In the genomic region with DNA sequence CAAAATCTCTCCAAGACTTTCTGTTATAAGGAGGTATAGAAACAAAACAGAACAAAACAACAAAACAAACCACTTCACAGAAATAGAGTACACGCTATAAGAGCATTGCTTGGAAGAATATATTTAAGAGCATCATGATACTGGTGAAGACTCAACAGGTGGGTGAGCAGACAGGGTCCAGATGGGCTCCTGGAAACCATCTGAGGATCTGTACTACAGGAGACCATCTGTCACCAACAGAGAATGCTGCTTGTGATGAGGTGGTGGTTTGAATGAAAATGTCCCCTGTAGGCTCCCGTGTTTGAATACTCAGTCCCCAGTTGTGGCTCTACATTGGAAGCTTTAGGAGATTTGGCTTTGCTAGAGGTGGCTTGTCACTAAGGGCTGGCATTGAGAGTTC, we compare ENCODE assay signal across 18 mouse cellular contexts.
DNase-seq lines count a peak whose midpoint lies in the region; ATAC-seq lines count a peak whose summit lies in the region.
"Had no signal": no experiment of that assay in that cellular context is flagged by ENCODE, and none has a peak within 500 bp of the region (broad histone marks: within the 10 kb centered on the region; RNA-seq: fewer than 3 reads in every experiment).

No protein-coding gene starts in this region.

- no peaks in the 10 kb centered on the region for H3K9me3 ChIP-seq in forebrain, embryonic 16.5 days (ENCODE audit: control insufficient read depth, low read length)
- H3K9me3 ChIP-seq in forebrain, embryonic 12.5 days, result no peaks in the 10 kb centered on the region
- H3K9me3 ChIP-seq in kidney, embryonic 16.5 days (ENCODE audit: low read length), result no peaks in the 10 kb centered on the region
- H3K9me3 ChIP-seq: embryonic facial prominence, embryonic 15.5 days; heart, embryonic 12.5 days; hindbrain, embryonic 12.5 days; limb, embryonic 10.5 days; liver, embryonic 15.5 days; midbrain, embryonic 13.5 days; neural tube, embryonic 12.5 days had no signal

- no peaks in the 10 kb centered on the region for H3K36me3 ChIP-seq in forebrain, embryonic 16.5 days (ENCODE audit: control insufficient read depth, insufficient read depth)
- H3K36me3 ChIP-seq in forebrain, embryonic 12.5 days (replicated peaks), result no peaks in the 10 kb centered on the region
- H3K36me3 ChIP-seq in kidney, embryonic 16.5 days (ENCODE audit: insufficient read depth, low read length), result no peaks in the 10 kb centered on the region
- H3K36me3 ChIP-seq: embryonic facial prominence, embryonic 15.5 days; heart, embryonic 12.5 days; hindbrain, embryonic 12.5 days; limb, embryonic 10.5 days; liver, embryonic 15.5 days; midbrain, embryonic 13.5 days; neural tube, embryonic 12.5 days had no signal

- no peak overlapping the region for H3K9ac ChIP-seq in forebrain, embryonic 16.5 days (replicated peaks; ENCODE audit: low read depth, low read length)
- no peak overlapping the region for H3K9ac ChIP-seq in forebrain, embryonic 12.5 days
- no peak overlapping the region for H3K9ac ChIP-seq in kidney, embryonic 16.5 days (replicated peaks; ENCODE audit: low read length)
- H3K9ac ChIP-seq: embryonic facial prominence, embryonic 15.5 days; heart, embryonic 12.5 days; hindbrain, embryonic 12.5 days; liver, embryonic 15.5 days; midbrain, embryonic 13.5 days; neural tube, embryonic 12.5 days had no signal

- no peaks in the 10 kb centered on the region for H3K4me1 ChIP-seq in forebrain, embryonic 16.5 days (replicated peaks; ENCODE audit: control insufficient read depth, insufficient read depth, low read length)
- no peaks in the 10 kb centered on the region for H3K4me1 ChIP-seq in forebrain, embryonic 12.5 days
- H3K4me1 ChIP-seq in kidney, embryonic 16.5 days (ENCODE audit: insufficient read depth, low read length), result no peaks in the 10 kb centered on the region
- H3K4me1 ChIP-seq: embryonic facial prominence, embryonic 15.5 days; heart, embryonic 12.5 days; hindbrain, embryonic 12.5 days; limb, embryonic 10.5 days; liver, embryonic 15.5 days; midbrain, embryonic 13.5 days; neural tube, embryonic 12.5 days had no signal

- ATAC-seq in forebrain, embryonic 16.5 days, result peak; percentile 43; the same call in 1 of the 2 replicates
- no peak for ATAC-seq in forebrain, embryonic 12.5 days (ENCODE audit: low FRiP score)
- ATAC-seq in kidney, embryonic 16.5 days (ENCODE audit: low FRiP score, low TSS enrichment), result no peak
- ATAC-seq: midbrain, embryonic 13.5 days had no signal

- H3K27me3 ChIP-seq in forebrain, embryonic 16.5 days (replicated peaks; ENCODE audit: control insufficient read depth, insufficient read depth, low read length), result no peaks in the 10 kb centered on the region
- no peaks in the 10 kb centered on the region for H3K27me3 ChIP-seq in forebrain, embryonic 12.5 days
- no peaks in the 10 kb centered on the region for H3K27me3 ChIP-seq in kidney, embryonic 16.5 days (ENCODE audit: insufficient read depth, low read length)
- H3K27me3 ChIP-seq: embryonic facial prominence, embryonic 15.5 days; heart, embryonic 12.5 days; hindbrain, embryonic 12.5 days; liver, embryonic 15.5 days; midbrain, embryonic 13.5 days; neural tube, embryonic 12.5 days had no signal

- 71% methylated on average over 2 of the region's 2 CpGs for WGBS in forebrain, embryonic 16.5 days
- WGBS in forebrain, embryonic 12.5 days, result 87% methylated on average over 2 of the region's 2 CpGs
- WGBS in kidney, embryonic 16.5 days, result 93% methylated on average over 2 of the region's 2 CpGs

- H3K4me2 ChIP-seq in forebrain, embryonic 16.5 days (ENCODE audit: low read length), result no peak overlapping the region
- no peak overlapping the region for H3K4me2 ChIP-seq in forebrain, embryonic 12.5 days
- H3K4me2 ChIP-seq in kidney, embryonic 16.5 days (replicated peaks; ENCODE audit: low read depth, low read length), result no peak overlapping the region
- H3K4me2 ChIP-seq: embryonic facial prominence, embryonic 15.5 days; heart, embryonic 12.5 days; hindbrain, embryonic 12.5 days; liver, embryonic 15.5 days; midbrain, embryonic 13.5 days; neural tube, embryonic 12.5 days had no signal

- H3K4me3 ChIP-seq in forebrain, embryonic 16.5 days (replicated peaks; ENCODE audit: low read length), result no peak overlapping the region
- H3K4me3 ChIP-seq in forebrain, embryonic 12.5 days (replicated peaks), result no peak overlapping the region
- no peak overlapping the region for H3K4me3 ChIP-seq in kidney, embryonic 16.5 days (ENCODE audit: low read length)
- H3K4me3 ChIP-seq: embryonic facial prominence, embryonic 15.5 days; heart, embryonic 12.5 days; hindbrain, embryonic 12.5 days; limb, embryonic 10.5 days; liver, embryonic 15.5 days; midbrain, embryonic 13.5 days; neural tube, embryonic 12.5 days had no signal

- DNase-seq in layer of hippocampus, adult 18-20 months (ENCODE audit: low spot score in 2 of 2), result peak; percentile 67 to 90
- DNase-seq in left cerebral cortex, adult 8-10 months (ENCODE audit: low spot score in 2 of 2), result peak; percentile 2 to 52
- peak; percentile 45 to 50 for DNase-seq in right cerebral cortex, postnatal 36 days (ENCODE audit: low spot score in 2 of 2)
- DNase-seq in heart, adult 18-20 months, result no peak
- no peak for DNase-seq in adrenal gland, adult 18-20 months (ENCODE audit: low spot score in 2 of 2)
- DNase-seq: gastrocnemius, postnatal 25 days; kidney, adult 9 months; lung, postnatal 4 days had no signal

- no peak overlapping the region for H3K27ac ChIP-seq in forebrain, embryonic 16.5 days (ENCODE audit: low read length)
- no peak overlapping the region for H3K27ac ChIP-seq in forebrain, embryonic 12.5 days
- H3K27ac ChIP-seq in kidney, embryonic 16.5 days (ENCODE audit: low read length), result no peak overlapping the region
- H3K27ac ChIP-seq: embryonic facial prominence, embryonic 15.5 days; hindbrain, embryonic 12.5 days; limb, embryonic 10.5 days; liver, embryonic 15.5 days; midbrain, embryonic 13.5 days; neural tube, embryonic 12.5 days had no signal

Comparison
In these comparisons a context has a peak if more than half of its experiments do, and no peak if none do; other contexts are left out.
1. DNase-seq: peak in layer of hippocampus, adult 18-20 months (2 of 2), left cerebral cortex, adult 8-10 months (2 of 2) and right cerebral cortex, postnatal 36 days (2 of 2); none in heart, adult 18-20 months (0 of 2) and adrenal gland, adult 18-20 months (0 of 2).